Mouse (Mus musculus): Measurements from ENCODE around the gene Slc47a2.

- TF ChIP-seq POU5F1 (IDR thresholded peaks at IDR 0.05; ENCODE audit: borderline replicate concordance, low read length), result no peak
- TF ChIP-seq CTCF (conservative IDR thresholded peaks at IDR 0.05; ENCODE audit: low read length), result no peak
Observed at GRCm38 (mm10) chr11:61387233-61387632, 44.6 kb upstream of the Slc47a2 start.
